Mouse (Mus musculus) lung, postnatal 10 days (tissue): ENCODE data around the gene Zdhhc11.
"Not testable (repeated sequence)": the region's sequence is repeated elsewhere in the genome, so short reads cannot be mapped to it uniquely, and the experiment has no call there.

Experiments used
- DNase-seq: peaks from one replicate; pipeline ENCODE4 v3.0.0; 2021

Zdhhc11 gene

DNA sequence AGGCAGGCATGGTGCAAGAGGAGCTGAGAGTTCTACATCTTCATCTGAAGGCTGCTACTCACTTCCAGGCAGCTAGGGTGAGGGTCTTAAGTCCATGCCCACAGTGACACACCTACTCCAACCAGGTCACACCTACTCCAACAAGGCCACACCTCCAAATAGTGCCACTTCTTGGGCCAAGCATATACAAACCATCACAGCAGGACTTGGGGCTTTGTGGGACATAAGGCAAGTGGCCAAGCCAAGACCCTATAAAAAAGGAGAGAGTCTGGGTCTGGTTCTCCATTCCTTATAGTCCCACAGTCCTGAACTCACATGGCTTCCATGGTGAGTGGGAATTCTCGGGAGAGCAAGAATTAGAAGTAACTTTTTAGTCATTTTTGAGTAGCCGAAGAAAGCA is 44.6 kb downstream of the Zdhhc11 start:
- not testable (repeated sequence) for DNase-seq

DNA sequence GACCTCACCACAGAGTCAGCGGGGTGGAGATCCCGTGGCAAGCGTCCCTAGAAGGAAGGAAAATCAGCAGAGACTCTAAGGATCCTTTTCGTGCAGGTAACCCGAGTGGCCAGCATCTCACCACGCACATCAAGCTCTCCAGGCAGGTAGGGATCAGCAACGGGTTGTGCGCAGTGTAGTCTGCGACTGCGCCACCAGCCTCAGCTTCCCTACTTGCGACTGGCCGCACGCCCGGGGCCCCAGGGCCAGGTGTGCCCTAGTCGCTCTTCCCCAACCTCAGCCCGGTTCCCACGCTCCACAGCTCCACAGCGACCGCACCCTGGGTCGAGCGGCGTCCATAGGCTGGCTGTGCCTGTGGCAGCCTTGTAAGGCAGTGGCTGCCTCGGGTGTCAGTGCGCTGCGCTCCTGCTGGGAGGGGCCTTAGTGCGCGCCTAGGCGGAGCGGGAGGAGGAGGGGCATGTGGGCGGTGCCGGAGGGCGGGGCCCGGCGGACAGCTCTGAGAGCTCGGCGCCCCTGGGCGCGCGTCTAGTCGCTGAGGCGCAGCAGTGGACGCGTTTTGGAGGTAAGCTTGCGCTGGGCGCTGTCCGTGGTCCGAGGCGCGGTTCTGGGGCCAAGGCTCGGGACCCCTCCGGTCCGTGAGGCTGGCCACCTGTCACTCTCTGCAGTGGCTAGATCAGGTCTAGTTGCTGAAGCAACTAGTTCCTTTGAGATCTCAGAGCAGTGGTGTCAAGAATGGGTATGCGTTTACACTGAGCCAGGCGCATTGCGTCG is 45.5 kb downstream of the Zdhhc11 start, which contains the start of gene Tppp:
Tppp (plus strand) TSS at position 460 of the 771 bp plus-strand sequence.
- DNase-seq, result peak; percentile 97

DNA sequence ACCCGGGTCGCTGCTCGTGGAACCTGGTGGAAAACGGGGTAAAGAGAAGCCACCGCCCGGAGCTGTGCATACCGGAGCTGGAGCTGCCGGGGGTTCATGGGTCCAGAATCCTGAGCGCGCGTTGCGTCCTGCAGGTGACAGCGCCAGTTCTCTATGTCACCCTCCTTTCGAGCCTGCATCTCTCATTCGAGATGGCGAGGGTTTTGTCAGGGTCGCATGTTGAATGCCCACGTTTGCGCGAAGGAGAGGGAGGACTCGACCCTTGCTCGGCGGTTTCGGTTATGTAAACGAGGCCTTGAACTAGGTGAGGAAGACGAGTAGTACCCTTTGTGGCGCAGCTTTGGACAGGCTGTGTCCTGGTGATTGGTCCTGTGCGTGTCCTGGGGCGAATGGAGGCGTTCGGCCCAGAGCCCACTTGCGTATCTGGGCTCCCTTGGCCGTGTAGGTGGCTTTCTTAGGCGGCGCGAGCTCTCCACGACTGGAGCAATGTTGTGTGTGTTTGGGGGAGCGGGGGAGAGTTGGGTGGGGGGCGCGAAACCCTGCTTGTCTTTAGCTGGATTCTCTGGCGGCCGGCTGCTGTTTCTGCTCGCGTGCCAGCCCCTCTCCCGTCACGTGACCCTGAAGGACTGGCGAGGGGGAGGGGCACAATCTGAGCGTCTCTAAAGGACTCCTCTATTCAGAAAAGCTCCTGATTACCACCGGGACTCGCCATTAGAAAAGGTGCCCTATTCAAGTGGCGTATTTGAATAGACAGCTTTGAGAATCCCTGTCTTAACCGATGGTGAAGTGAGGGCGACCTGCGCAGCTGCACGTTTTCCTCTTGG is 46.4 kb downstream of the Zdhhc11 start:
- peak; percentile 83 for DNase-seq

DNA sequence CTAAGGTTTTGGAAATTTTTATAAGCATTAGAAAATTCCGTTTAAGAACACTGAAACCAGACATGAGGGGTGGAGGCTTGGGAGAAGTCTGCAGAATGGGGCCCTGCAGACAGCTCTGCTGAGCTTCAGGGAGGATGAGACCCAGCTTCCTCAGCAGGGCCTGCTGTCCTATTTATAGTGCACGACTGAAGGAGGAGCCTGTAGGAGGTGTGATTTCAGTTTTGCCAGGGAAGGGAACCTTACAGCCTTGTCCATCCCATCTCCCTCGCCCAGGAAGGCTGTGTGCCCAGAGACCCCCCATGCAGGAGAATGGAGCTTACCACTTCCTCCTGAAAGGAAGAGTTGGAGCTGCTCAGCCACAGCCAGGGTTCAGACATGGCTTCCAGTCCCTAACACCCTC is 47.0 kb downstream of the Zdhhc11 start:
- peak; percentile 25 for DNase-seq

DNA sequence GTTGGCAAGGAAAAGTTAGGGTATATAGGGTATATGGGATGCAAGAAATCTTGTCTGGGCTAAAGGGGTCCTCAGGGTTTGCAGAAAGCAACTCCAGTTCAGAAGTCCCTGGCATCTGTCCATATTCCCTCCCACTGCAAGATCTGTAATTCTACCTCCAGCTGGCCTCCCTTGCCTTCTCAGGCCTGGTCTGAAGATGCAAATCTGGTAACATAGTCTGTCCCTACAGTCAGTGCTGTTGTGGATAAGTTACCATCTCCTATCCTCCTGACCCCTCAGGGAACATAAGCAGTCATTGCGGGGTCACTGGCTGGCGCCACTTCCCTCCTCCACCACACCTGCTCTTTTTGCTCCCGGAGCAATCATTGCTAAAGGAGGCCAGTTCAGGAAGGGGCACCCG is 52.3 kb downstream of the Zdhhc11 start:
- no peak for DNase-seq

DNA sequence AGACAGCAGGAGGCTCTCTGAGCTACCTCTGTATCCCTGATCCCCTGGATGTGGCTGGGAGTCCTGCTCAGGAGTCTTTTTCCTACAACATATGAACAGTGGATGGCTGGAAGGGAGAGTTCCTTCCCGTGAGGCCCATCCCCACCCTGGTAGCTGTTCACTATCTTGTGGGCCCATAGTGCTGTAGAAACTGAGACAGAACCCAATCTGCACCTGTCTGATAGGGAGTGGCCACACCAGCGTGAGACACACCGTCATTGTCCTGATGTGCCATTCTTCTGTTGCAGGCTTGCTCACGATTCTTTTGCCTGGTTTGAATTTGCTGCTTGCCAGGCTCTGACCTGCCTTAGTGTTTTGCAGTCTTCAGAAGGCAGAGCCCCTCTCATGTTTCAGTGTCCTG is 53.8 kb downstream of the Zdhhc11 start:
- DNase-seq, result no peak

DNA sequence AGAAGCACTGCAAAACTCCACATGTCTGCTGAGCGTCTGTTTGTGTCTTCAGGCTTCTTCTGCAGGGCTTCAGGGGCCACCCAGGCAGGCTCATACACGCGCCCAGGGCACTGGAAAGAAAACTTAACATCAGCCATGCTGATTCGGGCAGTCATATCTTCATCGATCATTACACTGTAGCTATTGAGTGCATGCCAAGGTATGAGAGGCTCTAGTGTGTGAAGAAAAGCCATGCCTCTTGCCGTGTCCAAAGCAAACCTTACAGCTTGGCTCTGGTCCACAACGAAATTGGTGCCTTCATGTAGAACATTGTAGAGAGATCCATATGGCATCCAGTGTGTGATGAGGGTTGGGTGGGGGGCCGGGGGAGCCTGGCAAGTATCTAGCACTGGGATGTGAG is 55.4 kb downstream of the Zdhhc11 start:
- DNase-seq, result not testable (repeated sequence)

DNA sequence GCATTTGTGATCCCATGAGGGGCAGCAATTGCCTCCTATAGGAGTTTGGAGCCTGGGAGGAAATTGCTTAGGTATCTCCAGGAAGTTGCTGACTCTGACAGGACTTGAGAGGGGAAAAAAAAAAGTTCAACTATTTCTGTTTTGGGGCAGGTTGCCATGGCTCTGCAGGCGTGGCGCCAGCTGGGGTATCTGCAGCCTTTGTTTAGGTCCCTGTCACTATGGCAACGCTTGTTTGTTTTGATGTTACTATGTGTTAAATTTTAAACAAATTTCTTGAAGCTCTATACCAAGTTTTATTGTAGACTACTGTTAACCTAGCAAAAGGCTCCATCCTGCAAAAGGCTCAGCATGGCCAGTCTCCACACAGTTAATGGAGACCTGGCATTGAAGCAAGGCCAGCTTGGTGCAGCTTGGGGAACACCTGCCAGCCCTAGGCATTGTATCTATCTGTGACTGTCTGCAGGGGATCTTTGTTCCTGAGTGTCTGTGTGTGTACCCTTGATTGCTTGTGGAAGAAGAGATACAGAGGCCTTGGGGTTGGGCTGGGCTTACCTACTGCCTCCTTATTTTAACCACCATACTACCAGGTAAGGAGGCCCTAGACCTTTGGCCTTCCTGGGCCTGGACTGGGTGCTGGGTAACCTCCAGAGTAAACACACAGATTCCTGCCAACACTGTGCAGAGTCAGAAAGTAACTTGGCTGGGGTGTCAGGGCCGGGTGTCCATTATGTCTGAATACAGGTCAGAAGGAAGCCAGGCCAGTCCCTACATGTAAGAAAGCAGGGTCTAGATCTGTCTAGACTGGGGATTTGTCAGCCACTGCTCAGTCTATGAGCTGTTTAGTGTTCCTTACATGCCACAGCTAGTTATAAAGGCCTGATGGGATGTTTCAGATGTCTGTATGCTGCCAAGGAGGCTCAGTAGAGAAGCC is 61.8 kb downstream of the Zdhhc11 start:
- peak; percentile 84 for DNase-seq

DNA sequence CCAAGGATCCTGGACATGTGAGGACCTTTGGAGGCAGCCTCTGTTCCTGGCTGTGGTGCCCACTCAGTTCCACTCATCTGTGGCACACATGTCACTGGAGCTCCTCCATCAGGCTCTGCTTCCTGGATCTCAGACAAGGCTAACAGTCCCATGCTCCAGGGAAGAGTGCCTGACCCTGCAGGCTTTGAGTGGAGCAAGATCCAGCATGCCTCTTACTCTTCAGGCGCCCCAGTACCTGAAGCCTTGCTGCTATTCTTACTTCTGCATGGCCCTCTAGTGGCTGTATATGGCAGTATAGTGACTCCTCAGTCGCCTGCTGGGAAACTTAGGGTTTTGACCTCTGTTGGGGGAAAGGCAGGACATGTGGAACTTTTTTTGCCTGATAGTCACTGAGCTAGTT is 62.6 kb downstream of the Zdhhc11 start:
- peak; percentile 71 for DNase-seq

DNA sequence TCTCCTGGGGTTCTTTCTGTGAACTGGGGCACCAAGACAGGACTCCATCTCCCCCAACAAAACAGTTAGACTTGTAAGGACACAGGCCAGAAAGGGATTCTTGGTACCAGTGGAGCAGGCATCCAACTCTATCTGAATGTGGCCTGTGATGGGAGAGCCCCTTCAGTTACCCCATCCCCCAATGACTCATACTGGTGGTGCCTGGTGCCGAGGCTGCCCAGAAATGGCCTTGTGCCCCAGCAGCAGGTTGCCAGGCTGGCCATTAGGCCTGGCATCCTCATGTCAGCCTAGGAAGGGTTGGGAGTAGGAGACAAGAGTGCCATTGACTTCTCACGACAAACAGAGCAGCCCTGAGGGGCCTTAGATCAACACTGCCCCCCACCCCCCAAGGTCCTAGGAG is 64.5 kb downstream of the Zdhhc11 start:
- no peak for DNase-seq

DNA sequence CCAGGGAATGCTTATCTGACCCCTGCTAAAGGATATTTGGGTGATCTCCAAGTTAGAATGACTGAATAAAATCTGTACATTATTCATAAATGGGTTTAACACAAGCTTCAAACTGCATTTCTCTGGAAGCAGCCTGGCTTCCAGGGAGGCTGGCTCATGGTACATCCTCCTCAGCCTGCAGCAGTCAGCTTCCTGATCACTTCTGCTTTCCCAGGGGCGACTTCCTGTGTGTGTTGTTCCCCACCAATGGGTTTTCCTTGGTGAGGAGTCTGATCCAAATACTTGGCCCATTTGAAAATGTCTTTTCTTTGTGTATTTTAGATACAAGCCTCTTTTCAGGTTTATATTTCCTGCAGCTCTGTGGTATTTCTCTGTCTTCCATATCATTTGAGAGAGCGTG is 65.4 kb downstream of the Zdhhc11 start:
- DNase-seq, result no peak

DNA sequence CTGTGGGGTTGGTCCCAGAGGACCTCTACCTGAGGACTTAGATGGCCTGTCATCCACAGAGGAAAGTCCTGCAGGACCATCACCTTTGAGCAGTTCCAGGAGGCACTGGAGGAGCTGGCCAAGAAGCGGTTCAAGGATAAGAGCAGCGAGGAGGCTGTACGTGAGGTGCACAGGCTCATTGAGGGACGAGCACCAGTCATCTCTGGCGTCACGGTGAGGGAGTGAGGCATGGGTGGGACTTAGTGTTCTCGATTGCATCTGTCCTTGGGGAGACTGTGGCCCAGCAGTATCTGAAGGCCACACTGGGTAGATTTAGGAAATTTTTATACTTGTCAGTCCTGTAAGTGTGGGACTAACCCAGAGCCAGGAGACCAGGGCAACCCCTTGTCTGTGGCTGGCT is 67.0 kb downstream of the Zdhhc11 start:
- no peak for DNase-seq

DNA sequence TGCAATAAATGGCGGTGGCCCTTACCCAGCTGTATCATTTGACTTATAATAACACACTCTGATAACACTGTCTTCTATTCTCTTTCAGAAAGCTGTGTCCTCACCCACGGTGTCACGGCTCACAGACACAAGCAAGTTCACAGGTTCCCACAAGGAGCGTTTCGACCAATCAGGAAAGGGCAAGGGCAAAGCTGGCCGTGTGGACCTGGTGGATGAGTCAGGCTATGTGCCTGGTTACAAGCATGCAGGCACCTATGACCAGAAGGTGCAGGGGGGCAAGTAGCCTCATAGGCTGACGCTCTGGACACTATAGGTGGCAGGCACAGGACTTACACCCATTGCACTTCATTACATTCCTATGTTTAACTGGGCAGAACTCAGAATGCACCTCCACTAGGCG is 67.5 kb downstream of the Zdhhc11 start:
- DNase-seq, result no peak

DNA sequence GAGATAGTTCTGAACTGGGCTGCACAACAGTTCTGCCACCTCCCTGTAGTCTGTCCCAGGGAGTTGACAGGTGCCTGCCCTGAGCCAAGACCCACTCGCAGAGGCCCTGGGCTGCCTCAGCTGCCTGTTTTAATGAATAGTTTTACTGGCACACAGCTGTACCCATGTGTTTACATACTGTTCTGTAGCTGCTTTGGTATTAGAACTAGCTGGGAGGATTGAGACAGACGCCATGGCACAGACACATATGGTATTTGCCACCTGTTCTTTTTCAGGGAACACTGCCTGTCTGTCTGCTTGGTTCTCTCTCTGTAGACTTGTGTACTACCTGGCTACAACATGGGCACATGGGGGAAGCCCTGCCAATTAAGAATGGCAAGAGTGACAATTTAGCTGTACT is 71.1 kb downstream of the Zdhhc11 start:
- no peak for DNase-seq

DNA sequence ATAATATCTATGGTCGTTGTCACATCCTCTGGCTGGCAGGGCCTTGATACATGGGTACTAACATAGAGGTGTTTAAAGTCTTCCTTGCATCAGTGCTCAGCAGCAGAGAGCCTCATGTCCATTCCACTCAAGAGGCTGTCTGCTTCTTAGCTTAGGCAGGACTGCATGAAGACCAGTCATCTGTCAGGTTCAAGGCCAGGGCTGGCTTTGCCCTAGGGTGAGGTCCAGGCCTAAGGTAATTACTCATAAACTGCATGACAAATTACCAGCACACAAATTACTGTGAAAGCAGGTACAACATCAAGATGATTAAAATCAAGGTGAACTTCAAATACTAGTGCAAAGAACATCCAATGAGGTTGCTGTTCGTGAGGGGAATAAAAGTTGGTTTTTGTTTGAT is 72.1 kb downstream of the Zdhhc11 start:
- DNase-seq, result no peak

DNA sequence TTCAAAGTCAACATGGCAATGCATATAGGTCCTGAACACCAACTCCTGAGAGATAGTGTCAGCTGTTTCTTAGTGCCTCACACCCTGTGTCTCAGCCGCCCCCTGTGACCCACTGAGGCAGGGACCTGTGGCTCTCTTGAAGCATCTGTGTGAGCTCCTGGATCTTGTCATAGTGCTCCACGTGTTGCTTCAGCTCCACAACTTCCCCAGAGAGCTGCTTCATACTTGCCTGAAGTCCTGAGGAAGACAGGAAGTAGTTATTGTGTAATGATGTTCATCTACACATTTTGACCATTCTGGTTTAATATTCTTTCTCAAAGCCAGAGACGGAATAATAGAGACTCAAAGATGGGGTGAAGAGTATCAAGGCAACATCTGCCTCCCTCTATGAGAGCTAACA is 76.3 kb downstream of the Zdhhc11 start:
- no peak for DNase-seq
